Mouse (Mus musculus): ENCODE data around the gene Ufd1. TPM values are rescaled to one million over a fixed set of nuclear protein-coding genes. Genes with fewer than 3 reads are reported as not detected.
A peak's percentile ranks its signal among the peaks of the same experiment; 100 is the strongest.
"Not testable (repeated sequence)": the region's sequence is repeated elsewhere in the genome, so short reads cannot be mapped to it uniquely, and the experiment has no call there.

The Ufd1 gene
- total RNA-seq, 2 experiments from 2014 or later: 65.5 to 69.2 TPM

DNA sequence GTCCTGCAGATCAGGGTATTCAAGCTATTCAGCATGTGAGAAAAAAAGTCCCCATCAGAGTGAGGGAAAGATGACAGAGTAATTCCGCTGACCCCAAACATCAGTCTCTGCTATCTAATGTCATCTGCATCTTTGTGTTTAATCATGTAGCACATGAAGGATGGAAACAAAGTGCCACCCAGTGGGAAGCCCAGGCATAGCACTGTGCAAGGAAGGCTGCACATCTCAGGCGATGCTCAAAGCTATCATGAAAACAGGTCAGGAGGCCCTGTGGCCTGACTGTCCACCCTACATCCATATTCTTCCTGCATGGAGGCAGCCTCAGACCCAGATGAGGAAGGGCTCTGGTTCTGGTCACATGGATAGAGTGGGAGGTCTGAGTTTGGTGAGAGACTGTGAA, 12.7 kb upstream of the Ufd1 start:
- DNase-seq: peak; percentile 48 to 66
- intact Hi-C loops (cut with DNase I): loop anchor here (1.0 to 10.0 kb wide), 4 partner anchors 82 to 354 kb away; partner anchors contain the start of genes Gm49601 and Sept5

DNA sequence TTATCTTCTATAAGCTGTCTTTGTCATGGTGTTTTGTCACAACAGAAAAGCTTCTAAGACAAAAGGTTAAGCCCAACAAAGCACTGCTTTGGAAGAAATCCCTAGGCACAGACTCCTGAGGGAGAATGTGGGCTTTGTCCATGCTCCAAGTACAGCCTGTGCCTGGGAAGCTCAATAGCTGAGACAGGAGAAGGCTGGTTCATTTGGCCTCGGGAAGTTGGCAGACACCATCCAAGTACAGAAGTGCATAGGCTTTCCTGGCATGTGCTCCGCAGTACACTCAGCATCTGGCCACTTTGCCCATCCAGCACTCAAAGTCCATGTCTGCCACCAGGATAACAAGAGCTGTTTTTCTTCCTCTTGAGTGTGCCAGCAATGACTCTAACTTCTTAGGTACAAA, 5.8 kb upstream of the Ufd1 start:
- DNase-seq: no peak
- intact Hi-C loops (cut with DNase I): no loop called here

DNA sequence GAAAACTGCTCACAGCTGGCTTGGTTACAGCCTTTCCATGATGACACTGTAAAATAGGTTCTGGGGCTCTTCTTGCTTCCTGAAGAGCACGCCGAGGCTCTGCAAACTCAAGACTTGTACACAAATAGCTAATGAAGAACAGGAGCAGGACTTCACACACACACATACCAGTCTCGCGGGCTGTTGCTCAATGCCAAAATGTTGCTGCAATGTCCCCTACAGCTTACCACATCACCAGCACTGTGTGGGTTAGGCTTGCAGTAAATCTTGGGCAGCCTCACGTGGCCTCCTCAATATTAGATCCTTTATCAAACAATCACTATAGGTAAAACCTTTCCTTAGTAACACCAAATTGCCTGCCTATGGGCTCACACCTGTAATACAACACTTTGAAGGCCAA, 2.6 kb upstream of the Ufd1 start:
- intact Hi-C loops (cut with DNase I): no loop called here
- DNase-seq: no peak

DNA sequence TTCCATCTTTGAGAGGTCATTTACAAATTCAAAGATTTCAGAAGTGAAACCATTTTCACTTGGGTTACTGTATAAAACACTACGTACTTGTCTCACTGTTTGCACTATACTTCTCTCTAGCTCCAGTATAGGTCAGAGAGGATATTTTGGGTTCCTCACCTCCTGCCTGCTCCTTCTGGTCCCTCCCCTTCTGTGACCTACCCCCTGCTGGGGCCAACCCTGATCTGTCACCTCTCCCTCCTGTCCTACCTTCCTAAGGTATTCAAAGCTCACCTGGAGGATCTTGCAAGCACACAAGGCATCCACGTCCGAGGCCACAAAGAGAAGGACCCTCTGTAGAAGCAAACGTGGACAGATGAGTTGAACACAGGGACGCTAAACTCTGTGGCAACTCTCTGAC, 547 bp upstream of the Ufd1 start:
- intact Hi-C loops (cut with DNase I): no loop called here
- no peak for DNase-seq

DNA sequence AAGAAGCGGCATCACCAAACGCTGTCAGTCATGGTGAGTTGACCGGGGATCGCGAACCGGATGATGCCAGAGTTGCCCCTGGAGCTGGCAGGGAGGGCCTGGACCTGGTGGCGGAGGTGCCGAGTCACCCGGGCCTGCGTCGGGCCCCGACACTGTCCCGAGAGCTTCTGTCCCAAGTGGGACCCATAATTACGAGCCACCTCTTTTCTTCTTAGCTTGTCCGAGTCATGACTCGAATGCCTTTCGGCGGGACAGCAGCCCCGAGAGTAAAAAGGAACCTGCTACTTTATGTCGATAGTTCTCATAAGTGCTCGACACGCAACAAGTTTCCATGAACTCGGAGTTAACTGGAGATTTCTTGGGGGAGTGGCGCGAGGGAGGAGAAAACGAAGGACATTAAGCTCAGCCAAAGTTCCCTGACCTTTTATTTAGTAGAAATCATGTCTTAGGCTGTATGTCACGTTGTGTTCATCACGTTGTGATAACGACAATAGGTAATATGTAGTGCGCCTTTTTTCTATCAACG, 869 bp downstream of the Ufd1 start:
- intact Hi-C loops (cut with DNase I): loop anchor here (2.0 kb wide), 1 partner anchor 64 kb away; the partner anchor contains the start of genes Hira and Mrpl40
- no peak for DNase-seq

DNA sequence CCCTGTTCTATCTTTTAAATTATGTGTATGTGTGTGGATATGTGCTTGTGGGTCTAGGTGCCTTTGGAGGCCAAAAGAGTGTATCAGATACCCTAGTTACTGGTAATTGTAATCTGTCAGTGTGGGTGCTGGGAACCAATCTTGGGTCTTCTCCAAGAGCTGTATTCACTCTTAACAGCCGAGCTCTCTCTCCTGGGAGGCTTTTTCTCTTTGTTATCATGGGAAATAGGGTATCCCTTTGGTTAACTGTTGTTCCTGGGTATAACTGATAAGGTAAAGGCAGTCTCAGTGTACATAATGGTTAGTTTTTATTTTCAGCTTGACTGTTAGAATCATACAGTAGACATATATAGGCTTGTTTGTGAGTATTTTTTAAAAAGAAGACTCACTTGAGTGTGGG, 10.8 kb downstream of the Ufd1 start:
- intact Hi-C loops (cut with DNase I): no loop called here
- DNase-seq: no peak

DNA sequence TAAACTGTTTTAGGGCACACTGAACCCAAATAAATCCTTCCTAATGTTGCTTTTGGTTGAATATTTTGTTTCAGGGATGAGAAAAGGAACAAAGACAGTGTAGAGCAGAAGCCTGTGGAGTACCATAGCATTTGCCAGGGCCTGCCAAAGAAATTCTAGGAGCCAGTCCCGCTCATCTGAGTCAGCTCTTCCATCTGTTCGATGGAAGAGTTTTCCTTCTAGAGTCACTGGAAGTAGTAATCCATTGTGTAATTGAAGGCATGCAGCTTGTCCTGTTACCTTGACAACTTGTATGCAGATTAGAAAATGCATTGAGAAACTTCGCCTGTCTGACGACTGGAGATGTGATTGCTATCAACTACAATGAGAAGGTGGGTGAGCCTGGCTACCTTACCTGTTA, 11.3 kb downstream of the Ufd1 start:
- intact Hi-C loops (cut with DNase I): no loop called here

DNA sequence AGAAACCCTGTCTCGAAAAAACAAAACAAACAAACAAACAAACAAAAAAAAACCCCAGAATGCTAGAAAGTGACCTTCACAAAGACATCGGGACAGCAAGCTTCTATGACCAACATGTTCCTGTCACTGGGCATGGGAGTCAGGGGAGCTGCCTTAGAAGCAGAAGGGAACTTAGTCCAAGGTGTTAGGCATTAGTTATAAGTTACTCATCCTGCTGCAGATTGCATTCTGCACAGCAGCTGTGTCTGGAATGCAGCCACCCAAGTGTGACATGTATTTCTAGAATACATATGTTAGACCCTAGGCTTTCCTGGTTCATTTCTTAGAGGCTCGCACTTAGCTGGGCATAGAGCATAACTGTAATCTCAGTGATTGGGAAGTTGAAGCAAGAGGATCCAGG, 17.1 kb downstream of the Ufd1 start:
- intact Hi-C loops (cut with DNase I): no loop called here
- DNase-seq: no peak

More for the DNA sequence above, 11.3 kb downstream of the Ufd1 start:
- DNase-seq: no peak

DNA sequence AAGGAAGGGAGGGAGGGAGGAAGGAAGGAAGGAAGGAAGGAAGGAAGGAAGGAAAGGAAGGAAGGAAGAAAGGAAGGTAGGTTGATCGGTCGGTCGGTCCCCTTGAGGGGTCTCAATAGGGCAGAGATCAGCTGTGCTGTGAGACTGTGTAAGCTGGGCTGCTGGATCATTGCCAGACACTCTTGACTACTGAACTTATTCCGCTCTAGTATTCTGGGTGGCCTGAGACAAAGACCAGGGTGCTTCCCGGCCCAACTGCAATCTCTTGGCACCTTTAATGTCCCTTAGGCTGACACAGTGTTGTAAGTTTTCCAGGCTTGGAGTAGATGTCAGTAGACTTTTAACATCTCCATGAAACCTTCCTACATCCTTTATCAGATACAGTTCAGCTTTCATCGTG, 17.5 kb downstream of the Ufd1 start:
- intact Hi-C loops (cut with DNase I): no loop called here
- DNase-seq: no peak

DNA sequence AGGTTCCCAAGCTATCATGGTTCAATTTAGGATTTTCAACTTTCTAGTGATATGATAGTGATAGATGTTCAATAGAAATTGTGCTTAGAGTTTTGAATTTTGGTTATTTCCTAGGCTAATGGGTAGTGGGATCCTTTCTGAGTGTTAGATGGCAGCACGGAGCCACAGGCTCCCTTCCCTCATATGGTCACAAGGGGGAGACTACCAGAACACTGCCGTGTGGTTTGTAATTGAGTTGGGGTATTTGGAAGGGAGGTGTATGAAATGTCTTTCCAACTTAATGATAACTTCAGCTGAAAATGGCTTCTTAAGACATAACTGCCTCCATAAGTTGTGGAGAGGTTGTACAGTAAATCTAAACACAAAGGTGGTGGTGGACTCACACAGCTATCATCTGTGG, 21.9 kb downstream of the Ufd1 start:
- no peak for DNase-seq
- intact Hi-C loops (cut with DNase I): no loop called here

DNA sequence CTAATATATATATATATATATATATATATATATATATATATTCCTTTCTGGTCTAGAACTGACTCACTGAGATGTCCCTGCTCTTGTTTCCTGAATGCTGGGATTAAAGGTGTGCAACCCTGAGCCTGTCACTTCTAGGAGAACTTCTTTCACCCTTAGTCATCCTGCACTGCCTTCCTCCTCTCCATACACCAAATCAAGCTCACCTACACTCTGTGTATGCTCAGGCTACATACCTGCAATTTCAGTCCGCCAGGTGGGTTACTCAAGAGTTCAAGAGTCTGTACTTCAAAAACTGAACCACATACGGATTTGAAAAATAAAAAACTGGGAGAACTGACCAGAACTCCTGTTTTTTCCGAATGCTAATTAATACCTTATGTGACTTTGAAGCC, 24.5 kb downstream of the Ufd1 start:
- DNase-seq: no peak
- intact Hi-C loops (cut with DNase I): no loop called here

DNA sequence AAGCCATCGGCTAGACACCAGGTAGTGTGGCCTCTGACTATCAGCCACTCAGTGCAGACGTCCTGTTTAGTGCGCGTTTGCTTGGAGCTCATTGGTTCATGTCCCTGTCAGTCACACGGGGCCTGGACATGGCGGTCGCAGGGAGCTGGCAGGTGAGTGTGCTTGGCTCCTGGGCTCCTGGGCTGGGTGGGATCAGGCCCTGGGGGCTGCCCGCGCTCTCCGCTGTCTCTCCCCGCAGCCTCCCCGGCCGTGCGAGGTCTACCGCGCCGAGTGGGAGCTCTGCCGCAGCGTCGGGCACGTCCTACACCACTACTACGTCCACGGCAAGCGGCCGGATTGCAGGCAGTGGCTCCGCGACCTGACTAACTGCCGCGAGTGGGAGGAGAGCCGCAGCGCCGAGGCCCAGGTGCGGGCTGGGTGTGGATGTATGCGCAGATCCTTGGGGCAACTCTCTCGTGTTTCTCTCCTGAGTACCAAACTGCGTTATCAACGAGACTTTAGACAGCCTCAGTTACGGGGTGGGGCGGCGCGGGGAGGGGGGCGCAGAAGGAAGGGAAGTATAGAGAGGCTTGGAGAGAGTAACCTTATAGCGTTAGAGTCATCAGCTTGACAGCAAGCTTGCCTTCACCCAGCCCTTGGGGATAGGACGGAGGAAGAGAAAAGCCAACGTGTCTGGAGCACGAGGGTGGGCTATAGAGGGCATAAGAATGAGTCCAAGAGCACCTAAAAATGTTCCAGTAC, 25.1 kb downstream of the Ufd1 start, which contains the start of the genes 2510002D24Rik and Gm28539:
Gene 2510002D24Rik (plus strand): TSS at position 111 of the 741 bp plus-strand sequence.
Gene Gm28539 (plus strand): TSS at position 117 of the 741 bp plus-strand sequence.
- peak; percentile 96 for DNase-seq
- intact Hi-C loops (cut with DNase I): no loop called here

DNA sequence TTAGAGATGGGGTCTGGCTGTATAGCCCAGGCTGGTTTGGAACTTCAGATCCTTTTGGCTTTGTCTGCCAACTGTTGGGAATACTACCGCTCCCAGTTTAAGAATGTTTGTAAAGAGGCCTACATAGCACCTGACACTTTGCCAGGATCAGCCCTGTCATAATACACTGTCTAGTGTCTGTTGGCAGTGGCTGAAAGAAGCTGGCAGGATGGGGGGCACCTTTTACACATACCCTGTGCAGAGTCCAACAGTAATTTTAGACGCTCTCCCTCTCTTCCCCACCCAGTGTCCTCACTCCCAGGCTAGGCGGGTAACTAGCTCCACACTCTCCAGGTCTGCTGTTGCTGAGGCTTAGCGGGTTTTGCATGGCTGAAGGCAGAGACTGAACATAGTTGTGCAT, 26.8 kb downstream of the Ufd1 start:
- intact Hi-C loops (cut with DNase I): no loop called here
- peak; percentile 21 to 23 for DNase-seq

DNA sequence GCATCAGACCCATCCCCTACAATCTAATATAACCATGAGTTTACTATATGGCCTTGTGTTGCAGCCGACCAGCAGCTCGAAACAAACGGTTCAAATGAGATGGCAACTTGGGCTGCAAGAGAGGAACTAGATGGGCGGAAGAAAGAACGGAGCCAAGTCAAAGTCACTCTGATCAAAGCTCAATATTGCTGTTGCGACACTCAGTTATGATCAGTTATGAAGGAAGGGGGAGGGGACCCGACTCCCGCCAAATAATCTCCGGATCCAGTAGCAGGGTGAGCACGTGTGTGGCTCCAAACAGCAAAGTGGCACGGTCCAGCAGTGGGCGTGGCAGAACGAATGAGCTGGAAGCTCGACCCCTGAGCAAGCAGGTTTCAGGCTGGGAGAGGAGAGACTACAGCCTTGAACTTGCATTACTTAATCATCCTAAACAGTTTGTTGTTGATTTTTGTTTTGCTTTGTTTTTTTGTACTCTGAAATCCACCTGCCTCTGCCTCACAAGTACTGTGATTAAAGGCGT, 34.8 kb downstream of the Ufd1 start:
- intact Hi-C loops (cut with DNase I): no loop called here
- DNase-seq: no peak

DNA sequence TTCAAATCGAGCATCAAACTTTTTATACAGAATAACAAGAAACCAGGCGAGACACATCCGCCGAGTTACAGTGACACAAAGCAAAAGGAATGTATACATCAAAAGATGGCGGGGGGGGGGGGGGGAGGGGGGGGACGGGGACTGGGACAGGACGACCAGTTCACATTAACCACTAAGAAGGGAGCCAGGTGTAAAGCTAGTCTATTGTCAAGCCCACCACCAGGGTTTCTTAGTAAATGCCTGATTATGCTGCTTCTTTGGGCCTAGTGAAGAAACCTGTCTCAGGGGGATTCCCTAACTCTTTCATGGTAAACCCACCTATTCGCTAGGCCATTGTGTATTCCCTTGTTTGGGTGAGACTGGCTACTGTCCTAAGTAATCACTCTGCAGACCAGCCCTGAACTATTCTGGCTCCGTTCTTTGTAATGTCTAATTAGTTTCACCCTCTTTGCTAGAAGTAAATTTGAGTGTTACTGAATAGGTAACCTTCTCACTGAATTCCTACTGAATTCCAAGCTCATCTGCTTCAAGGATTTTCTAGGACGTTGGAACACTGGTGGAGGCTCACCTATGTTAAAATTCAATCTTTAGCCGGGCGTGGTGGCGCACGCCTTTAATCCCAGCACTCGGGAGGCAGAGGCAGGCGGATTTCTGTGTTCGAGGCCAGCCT, 38.1 kb downstream of the Ufd1 start:
- intact Hi-C loops (cut with DNase I); DNase-seq: not testable (repeated sequence)

DNA sequence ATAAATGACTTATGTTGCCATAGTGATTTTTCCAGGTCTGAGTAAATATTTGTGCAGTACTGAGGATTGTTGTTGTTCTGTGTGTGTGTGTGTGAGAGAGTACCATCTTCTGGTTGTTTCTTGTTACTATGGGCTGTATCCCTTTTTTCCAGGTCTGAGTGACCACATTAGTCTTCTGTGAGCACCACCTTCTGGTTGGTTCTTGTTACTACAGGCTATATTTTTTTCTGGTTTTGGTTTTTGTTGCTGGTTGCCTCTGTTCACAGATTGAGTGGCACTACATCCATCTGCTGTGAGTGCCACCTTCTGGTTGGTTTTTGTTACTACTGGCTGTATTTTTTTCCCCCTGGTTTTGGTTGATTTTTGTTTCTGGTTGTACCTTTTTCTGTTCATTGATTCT, 47.0 kb downstream of the Ufd1 start:
- intact Hi-C loops (cut with DNase I): loop anchor here (5.0 kb wide), 2 partner anchors 161 to 231 kb away; partner anchors contain the start of genes Gm49601 and Sept5
- peak; percentile 42 to 75 for DNase-seq

DNA sequence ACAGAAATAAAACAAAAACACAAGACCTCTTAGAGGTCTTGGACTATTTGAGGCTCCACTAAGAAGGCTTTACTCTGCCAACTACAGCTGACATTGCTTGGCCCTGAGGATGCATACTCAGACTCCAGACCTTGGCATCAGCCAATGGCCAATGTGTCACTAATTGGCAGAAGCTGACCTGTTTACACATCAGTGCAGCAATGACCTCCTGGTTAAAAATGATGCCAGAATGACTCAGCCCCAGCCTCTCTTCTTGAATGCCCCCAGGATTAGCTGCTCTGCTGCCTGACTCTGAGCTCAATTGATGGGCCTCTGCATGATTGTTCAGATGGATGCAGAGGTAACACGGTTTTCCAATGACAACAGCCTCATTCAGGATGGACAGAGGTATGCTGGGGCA, 48.6 kb downstream of the Ufd1 start:
- intact Hi-C loops (cut with DNase I): no loop called here
- DNase-seq: peak; percentile 77 to 78

DNA sequence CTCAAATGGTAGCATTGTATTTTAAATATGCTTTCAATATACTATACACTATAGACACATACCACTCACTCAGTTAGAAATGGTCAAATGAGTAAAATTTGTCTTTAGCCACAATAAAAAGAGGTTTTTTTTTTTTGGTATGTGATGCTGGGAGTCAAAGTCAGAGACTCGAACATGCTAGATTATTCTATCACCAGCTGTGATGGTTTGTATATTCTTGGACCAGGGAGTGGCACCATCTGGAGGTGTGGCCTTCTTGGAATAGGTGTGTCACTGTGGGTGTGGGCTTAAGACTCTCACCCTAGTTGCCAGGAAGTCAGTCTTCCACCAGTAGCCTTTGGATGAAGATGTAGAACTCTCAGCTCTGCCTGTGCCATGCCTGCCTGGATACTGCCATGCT, 58.9 kb downstream of the Ufd1 start:
- intact Hi-C loops (cut with DNase I); DNase-seq: not testable (repeated sequence)

DNA sequence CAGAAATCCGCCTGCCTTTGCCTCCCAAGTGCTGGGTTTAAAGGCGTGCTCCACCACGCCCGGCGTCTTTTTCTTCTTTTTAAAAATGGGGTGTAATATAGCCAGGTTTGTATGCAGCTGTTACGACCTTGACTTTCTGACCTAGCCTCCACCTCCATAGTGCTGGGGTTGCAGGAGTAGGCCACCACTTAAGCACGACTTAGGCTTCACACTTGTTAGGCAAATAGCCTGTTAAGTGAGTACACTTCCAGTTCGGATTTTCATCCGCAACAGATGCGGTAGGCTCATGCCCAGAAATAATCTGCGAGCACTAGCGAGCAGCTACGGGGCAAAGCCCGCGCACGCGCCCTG, 64.5 kb downstream of the Ufd1 start:
- intact Hi-C loops (cut with DNase I): loop anchor here (2.0 kb wide), 1 partner anchor 63 kb away; no protein-coding TSS in a partner anchor
- no peak for DNase-seq

DNA sequence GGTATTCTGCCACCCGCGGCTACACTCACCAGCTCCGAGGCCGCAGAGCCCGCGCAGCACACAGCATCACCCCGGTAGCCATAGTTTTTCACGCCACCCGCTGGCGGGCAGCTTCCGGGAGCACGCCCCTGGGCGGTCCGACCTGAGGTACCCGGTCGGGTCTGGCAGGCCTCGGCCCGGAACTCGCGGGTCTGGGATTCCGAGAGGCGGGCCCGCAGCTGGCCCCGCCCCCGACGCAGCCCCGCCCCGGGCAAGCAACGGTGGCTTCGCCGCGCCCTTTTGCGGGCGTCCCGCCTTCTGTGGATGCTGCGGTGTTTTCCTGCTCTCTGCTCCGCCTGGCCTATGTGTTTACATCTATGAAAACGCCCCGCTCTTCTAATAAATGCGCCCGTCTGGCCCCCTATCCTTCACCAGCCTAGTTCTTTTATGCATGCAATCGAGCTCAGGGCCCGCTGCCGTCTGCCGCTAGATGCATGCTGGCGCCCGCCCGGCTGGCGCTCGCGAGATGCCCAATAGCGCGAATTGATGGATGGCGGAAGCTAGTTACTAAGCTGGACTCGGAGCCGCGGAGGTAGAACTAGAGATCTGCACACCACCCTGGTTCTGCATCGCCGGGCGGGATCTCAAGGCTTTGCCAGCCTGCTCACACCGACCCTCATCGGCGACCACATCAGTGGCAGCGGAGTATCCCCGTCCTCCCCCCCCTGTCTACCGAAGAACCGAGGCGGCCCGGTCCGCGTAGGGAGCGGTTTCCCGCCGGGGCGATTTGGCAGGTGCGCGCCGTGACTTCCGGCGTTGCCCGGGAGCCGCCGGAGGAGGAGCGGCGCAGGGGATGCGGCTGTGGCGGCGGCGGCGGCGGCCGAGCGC, 65.1 kb downstream of the Ufd1 start, which contains the start of the genes Mrpl40 and Hira:
Gene Mrpl40 (minus strand): TSS at position 421 of the 867 bp plus-strand sequence.
Gene Hira (plus strand): TSS at position 596 of the 867 bp plus-strand sequence.
- DNase-seq: peak; percentile 96
- intact Hi-C loops (cut with DNase I): loop anchor here (2.0 kb wide), 1 partner anchor 64 kb away; no protein-coding TSS in a partner anchor
